Mouse (Mus musculus): ENCODE results near the gene Kiz.

Gene Kiz

GRCm38 (mm10) chr2:146865781-146866180 lies 10.1 kb downstream of the Kiz start:
- no peak for DNase-seq (ENCODE audit: low read depth, low spot score)

- no peak for DNase-seq (ENCODE audit: low read depth, low spot score)
Measured at GRCm38 (mm10) chr2:146871300-146872269, 15.9 kb downstream of the Kiz start.

GRCm38 (mm10) chr2:146872697-146873096 lies 17.0 kb downstream of the Kiz start:
- DNase-seq (ENCODE audit: low read depth, low spot score): peak; percentile 5

DNA sequence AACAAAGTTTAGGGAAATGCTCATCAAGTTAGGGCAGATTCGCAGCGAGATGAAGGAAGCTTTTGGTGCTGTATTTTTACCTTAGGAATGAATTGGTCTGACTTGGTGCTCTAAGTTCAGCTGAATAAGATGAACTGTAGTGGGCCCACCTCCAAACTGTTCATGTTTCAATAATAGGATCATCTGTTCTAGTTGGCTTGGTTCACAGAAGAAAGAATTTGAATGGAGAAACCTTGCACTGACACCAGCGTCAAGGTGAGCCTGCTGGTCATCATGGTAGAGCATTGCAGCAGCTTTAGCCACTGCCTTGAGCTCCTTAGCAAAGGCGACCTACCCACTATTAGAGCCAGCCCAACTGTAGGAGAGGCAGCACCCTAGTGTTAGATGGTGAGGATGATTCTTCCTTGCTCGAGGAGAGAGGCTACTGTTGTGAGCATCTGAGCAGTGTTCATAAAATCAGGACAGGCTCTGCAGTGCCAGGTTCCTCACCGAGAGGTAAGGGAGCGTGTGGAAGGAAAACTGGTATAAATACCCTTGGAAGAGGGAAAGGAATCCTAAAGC lies 18.3 kb downstream of the Kiz start:
- DNase-seq (ENCODE audit: low read depth, low spot score): no peak

- DNase-seq (ENCODE audit: low read depth, low spot score): no peak
Measured at GRCm38 (mm10) chr2:146877423-146878098, 21.9 kb downstream of the Kiz start.

DNA sequence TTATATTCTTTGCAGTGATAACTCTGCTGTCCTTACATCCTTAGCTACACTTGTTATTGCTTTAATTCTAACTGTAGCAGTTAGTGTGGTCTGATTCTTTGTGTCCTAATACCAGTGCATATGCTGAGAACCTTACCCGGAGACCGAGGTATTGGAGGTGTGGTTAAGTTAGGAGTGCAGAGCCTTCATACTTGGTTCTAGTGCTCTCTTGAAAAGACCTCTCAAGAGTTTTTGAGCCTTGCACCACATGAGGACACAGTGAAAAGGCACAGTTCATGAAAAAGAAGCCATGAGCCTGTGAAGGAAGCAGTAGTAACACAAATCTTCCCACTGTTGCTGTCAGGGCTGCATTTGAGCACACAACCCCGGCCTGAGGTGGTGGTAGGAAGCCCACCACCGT lies 26.0 kb downstream of the Kiz start:
- DNase-seq (ENCODE audit: low read depth, low spot score): no peak

DNA sequence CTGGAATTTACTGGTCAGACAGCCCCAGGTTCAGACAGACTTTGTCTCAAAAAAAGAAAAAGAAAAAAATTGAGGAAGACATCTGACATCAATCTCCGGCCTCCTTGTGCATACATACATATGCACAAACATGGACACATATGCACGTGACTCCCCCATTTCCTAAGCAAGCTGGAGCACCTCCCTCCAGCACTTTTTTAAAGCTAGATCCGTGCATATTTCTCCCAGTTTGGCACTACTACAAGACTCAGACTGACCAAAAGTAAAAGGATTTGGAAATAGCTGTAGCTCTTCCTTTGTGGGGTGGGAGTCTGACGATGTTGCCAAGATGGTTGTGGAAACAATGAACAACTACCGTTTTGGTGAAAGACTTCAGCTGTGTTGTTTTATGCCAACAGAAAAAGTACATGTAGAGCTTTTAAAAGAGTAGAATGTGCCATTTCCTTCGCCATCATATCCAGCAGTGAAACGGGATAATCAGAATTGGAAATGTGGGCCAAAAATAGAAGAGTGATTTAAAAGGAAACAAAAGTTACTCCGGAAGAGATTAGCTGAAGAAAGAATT lies 28.7 kb downstream of the Kiz start:
- DNase-seq (ENCODE audit: low read depth, low spot score): no peak

GRCm38 (mm10) chr2:146888786-146889414 lies 33.2 kb downstream of the Kiz start:
- no peak for DNase-seq (ENCODE audit: low read depth, low spot score)

GRCm38 (mm10) chr2:146898977-146899376 lies 43.3 kb downstream of the Kiz start:
- no peak for DNase-seq (ENCODE audit: low read depth, low spot score)

DNA sequence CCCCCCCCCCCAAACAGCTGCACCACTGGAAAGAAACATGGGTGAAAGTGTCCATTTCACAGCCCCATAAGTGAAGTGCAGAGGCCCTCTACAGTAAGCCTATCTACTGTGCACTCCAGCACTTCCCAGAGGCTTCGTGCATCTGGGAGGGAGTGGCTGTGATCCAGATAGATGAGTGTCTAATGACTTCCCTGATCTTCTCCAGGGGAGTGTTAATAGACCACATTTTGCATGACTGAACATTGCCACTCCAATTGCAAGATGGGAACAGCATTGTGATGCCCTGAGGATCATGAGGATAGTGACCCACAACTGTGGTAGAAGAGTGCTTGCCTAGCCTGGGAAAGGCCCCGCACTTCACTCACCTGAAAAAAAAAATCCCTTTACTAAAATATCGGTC lies 60.4 kb downstream of the Kiz start:
- peak; percentile 75 for DNase-seq (ENCODE audit: low read depth, low spot score)

GRCm38 (mm10) chr2:146917770-146918169 lies 62.1 kb downstream of the Kiz start:
- no peak for DNase-seq (ENCODE audit: low read depth, low spot score)

DNA sequence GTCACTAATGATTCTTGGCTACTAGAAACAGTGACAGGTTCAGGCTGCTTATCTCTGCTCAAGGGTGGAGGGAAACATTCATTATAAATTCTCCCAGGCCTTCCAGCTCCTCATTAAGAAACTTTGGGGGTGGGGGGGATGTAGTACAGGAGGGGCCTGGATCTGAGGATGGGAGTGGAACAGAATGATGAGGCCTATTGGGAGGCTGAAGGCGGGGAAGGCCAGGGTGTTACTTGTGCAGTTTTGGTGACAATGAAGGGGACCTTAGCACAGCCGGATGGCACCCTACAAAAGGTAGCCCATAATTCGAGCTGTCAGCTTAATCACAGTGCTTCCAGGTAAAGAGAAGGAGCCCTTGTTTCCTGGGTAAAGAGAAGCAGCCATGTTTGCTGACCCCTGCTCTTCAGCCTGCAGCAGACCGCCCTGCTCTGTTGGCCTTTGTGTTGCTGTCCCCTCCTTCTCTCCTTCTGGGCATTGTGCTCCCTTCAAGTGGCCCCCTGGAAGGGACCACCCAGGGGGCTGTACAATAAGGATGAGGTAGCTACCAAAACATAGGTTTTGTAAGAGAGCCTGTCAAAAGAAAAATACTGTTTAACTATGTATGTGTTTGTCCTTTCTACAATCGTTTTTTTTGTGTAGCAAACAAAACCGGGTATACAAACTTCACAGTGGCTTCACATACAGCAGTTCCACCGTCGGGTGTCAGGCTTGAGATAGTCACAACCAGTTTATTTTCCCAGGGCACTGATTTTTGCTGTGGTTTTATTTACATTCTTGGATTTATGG lies 64.9 kb downstream of the Kiz start:
- no peak for DNase-seq (ENCODE audit: low read depth, low spot score)

- DNase-seq (ENCODE audit: low read depth, low spot score): no peak
Measured at GRCm38 (mm10) chr2:146925296-146925695, 69.6 kb downstream of the Kiz start.

- DNase-seq (ENCODE audit: low read depth, low spot score): no peak
Measured at GRCm38 (mm10) chr2:146925846-146926245, 70.2 kb downstream of the Kiz start.

GRCm38 (mm10) chr2:146948223-146948776 lies 92.6 kb downstream of the Kiz start:
- DNase-seq (ENCODE audit: low read depth, low spot score): no peak

GRCm38 (mm10) chr2:146956366-146956765 lies 100.7 kb downstream of the Kiz start:
- no peak for DNase-seq (ENCODE audit: low read depth, low spot score)

DNA sequence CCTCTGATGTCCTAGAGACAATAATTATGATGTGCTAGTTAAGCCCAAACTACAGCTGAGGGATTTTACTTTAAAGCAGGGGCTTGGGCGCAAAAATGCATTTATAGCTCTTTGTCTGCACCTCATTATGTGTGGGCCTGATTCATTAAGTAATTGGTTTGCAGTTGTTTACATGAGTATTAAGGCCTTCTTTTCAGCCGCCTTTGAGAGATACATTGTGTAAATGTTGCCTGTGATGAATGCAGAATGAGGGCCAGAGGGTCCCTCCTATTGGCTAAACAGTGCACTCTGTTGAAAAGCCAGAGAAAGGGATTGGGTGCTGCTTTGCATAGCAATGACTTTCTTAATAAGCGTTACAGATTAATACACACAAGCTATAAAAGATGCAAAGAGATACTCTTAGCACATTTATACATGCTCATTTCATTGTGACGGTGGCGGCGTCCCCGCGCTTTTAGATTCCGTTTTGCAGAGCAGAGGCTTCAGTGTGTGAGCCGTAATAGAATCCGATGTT lies 102.8 kb downstream of the Kiz start:
- no peak for DNase-seq (ENCODE audit: low read depth, low spot score)

DNA sequence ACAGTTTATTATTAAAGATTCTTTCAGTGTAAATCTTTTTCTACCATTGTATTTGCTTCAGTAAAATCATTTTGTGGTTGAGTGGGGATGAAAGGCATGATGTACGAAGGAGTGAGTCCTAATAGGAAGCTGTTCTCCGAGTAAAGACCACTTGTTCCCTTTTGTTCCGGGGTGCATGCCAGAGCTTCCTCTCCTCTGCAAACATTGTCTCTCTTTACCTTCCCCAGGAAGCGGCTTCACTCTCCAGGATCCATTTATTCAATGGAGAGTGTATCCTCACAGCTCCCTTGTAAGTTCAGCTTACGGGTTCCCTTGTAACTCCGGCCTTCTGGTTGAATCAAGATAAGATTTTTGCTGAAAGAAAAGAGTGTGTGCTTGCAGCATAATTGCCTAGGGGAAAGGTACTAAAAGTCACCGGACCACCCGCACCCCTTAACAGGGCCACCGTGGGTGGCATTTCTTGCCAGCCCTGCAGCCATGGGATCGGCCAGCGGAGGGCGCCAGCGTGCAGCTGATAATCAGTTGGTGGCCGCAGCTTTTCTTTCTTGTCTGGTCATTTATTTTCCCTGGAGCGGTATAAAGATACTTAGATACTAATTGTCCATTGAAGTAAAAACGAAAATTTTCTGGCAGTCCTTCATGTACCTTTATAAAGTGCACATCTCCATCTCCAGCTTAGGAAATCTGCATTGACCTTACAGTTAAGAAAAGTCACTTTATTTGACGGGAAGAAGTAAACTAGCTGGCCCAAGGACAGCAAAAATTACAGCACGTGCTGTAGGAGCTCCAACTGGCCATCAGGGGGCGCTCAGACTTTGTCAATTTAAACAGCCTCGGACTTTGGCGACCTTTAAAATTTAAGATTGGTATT lies 103.5 kb downstream of the Kiz start:
- peak; percentile 82 for DNase-seq (ENCODE audit: low read depth, low spot score)

DNA sequence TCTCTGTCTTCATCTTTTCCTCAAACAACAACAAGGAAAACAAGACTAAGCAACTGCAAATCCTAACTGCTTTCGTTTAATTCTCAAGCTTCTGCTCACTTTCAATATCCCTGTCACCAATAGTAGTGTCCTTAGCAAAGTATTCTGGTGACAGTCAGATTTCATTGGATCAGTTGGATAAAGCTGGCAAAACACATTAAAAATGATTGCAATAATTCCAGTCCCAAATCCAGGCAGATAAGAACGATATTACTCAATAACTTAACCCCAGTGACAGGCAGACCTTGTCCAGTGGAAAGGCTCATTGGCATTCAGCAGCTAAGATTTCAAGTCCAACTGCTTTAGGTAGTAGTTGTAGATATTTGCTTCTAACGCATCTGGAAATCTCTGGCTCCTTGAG lies 119.4 kb downstream of the Kiz start:
- DNase-seq (ENCODE audit: low read depth, low spot score): no peak

All from ZHBTc4 (cell line).